Mouse (Mus musculus): ENCODE data around the gene Vpreb2. TPM values are rescaled to one million over a fixed set of nuclear protein-coding genes. Genes with fewer than 3 reads are reported as not detected.

Gene Vpreb2
- total and polyA plus RNA-seq, 2 experiments: not detected

DNA sequence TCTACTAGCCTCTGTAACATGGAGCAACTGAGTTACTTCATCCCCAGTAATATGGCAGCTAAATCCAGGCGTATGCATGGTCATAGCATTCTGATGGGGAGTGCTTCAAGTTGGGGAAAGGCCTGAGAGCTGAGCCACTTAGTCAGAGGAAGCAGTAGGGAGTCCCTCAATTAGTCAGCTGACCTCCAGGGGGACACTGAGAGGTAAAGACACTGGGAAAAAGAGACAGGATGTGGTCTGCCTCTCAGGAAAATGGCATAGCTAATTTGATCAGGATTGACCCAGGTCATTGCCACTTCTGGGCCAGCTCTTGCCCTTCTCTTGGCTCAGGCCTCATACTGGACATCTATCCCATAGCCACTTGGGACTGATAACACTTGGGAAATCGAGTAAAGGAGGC lies 47.1 kb downstream of the Vpreb2 start:
- no peaks in the 10 kb centered on the region for H3K79me2 ChIP-seq (ENCODE audit: control insufficient read depth, insufficient read depth, low read length)
- H3K4me1 ChIP-seq (ENCODE audit: control insufficient read depth, insufficient read depth, low read length): no peaks in the 10 kb centered on the region
- WGBS: 77% methylated on average over 2 of the region's 2 CpGs
- no peak overlapping the region for H3K4me3 ChIP-seq (ENCODE audit: insufficient read depth, low read depth, low read length)
- TF ChIP-seq POLR2A (IDR thresholded peaks at IDR 0.05; ENCODE audit: extremely low read depth, insufficient read depth, low read length) (no peak), CTCF (IDR thresholded peaks at IDR 0.05; ENCODE audit: low read depth, low read length) (no peak)
- no peak for DNase-seq (ENCODE audit: extremely low read depth, low read depth, low spot score)
- no peak overlapping the region for H3K9ac ChIP-seq (ENCODE audit: low read depth, low read length)
- H3K27me3 ChIP-seq (ENCODE audit: control insufficient read depth, insufficient read depth, low read length): no peaks in the 10 kb centered on the region
- no peak overlapping the region for H3K27ac ChIP-seq (replicated peaks; ENCODE audit: insufficient read depth, low read depth, low read length)
- no peaks in the 10 kb centered on the region for H3K36me3 ChIP-seq (ENCODE audit: control insufficient read depth, insufficient read depth, low read length)

Other genes starting within 250 kb of the Vpreb2 start
- 14.8 and 23.4 TPM in 2 replicates for gene Med15, start 247.5 kb upstream of the Vpreb2 start, total RNA-seq (2014; rRNA removed)
- gene Med15, start 247.5 kb upstream of the Vpreb2 start, polyA plus RNA-seq (2012; rRNA removed): 32.6 and 49.7 TPM in 2 replicates
- gene Klhl22, start 220.8 kb upstream of the Vpreb2 start, total RNA-seq (2014; rRNA removed): 9.7 and 10.2 TPM in 2 replicates
- gene Klhl22, start 220.8 kb upstream of the Vpreb2 start, polyA plus RNA-seq (2012; rRNA removed): 25.5 and 28.2 TPM in 2 replicates
- 1.8 and 2.3 TPM in 2 replicates for gene Scarf2, start 183.1 kb upstream of the Vpreb2 start, total RNA-seq (2014; rRNA removed)
- gene Scarf2, start 183.1 kb upstream of the Vpreb2 start, polyA plus RNA-seq (2012; rRNA removed): 6.2 and 7.7 TPM in 2 replicates
- not detected in 2 replicates for gene B830017H08Rik, start 147.3 kb upstream of the Vpreb2 start, total RNA-seq (2014; rRNA removed)
- gene B830017H08Rik, start 147.3 kb upstream of the Vpreb2 start, polyA plus RNA-seq (2012; rRNA removed): not detected in 2 replicates
- 0.27 and 1.0 TPM in 2 replicates for gene Car15, start 142.1 kb upstream of the Vpreb2 start, total RNA-seq (2014; rRNA removed)
- 1.6 and 3.7 TPM in 2 replicates for gene Car15, start 142.1 kb upstream of the Vpreb2 start, polyA plus RNA-seq (2012; rRNA removed)
- 0.07 and 0.09 TPM in 2 replicates for gene Gm20518, start 88.8 kb upstream of the Vpreb2 start, total RNA-seq (2014; rRNA removed)
- gene Gm20518, start 88.8 kb upstream of the Vpreb2 start, polyA plus RNA-seq (2012; rRNA removed): 0.17 and 0.34 TPM in 2 replicates
- gene Tssk1, start 86.2 kb upstream of the Vpreb2 start, total RNA-seq (2014; rRNA removed): 0.09 and 0.20 TPM in 2 replicates
- gene Tssk1, start 86.2 kb upstream of the Vpreb2 start, polyA plus RNA-seq (2012; rRNA removed): 0.04 and 0.06 TPM in 2 replicates
- 31.6 and 44.7 TPM in 2 replicates for gene Dgcr2, start 81.9 kb upstream of the Vpreb2 start, total RNA-seq (2014; rRNA removed)
- gene Dgcr2, start 81.9 kb upstream of the Vpreb2 start, polyA plus RNA-seq (2012; rRNA removed): 82.2 and 97.1 TPM in 2 replicates
- not detected in 2 replicates for gene Tssk2, start 81.8 kb upstream of the Vpreb2 start, total RNA-seq (2014; rRNA removed)
- not detected in 2 replicates for gene Tssk2, start 81.8 kb upstream of the Vpreb2 start, polyA plus RNA-seq (2012; rRNA removed)
- 3.4 and 3.9 TPM in 2 replicates for gene Ess2, start 69.1 kb upstream of the Vpreb2 start, total RNA-seq (2014; rRNA removed)
- gene Ess2, start 69.1 kb upstream of the Vpreb2 start, polyA plus RNA-seq (2012; rRNA removed): 6.0 and 8.7 TPM in 2 replicates
- not detected in 2 replicates for gene Gsc2, start 65.4 kb upstream of the Vpreb2 start, total RNA-seq (2014; rRNA removed)
- not detected in 2 replicates for gene Gsc2, start 65.4 kb upstream of the Vpreb2 start, polyA plus RNA-seq (2012; rRNA removed)
- gene Slc25a1, start 52.2 kb upstream of the Vpreb2 start, total RNA-seq (2014; rRNA removed): 164 and 194 TPM in 2 replicates
- gene Slc25a1, start 52.2 kb upstream of the Vpreb2 start, polyA plus RNA-seq (2012; rRNA removed): 364 and 373 TPM in 2 replicates
- 45.3 and 45.9 TPM in 2 replicates for gene Dgcr6, start 72.4 kb downstream of the Vpreb2 start, total RNA-seq (2014; rRNA removed)
- 103 and 121 TPM in 2 replicates for gene Dgcr6, start 72.4 kb downstream of the Vpreb2 start, polyA plus RNA-seq (2012; rRNA removed)
- 246 and 376 TPM in 2 replicates for gene Prodh, start 109.8 kb downstream of the Vpreb2 start, total RNA-seq (2014; rRNA removed)
- gene Prodh, start 109.8 kb downstream of the Vpreb2 start, polyA plus RNA-seq (2012; rRNA removed): 356 and 394 TPM in 2 replicates
- gene Rtn4r, start 147.2 kb downstream of the Vpreb2 start, total RNA-seq (2014; rRNA removed): not detected in 2 replicates
- 0.07 TPM in 1 of 2 replicates, not detected in the other for gene Rtn4r, start 147.2 kb downstream of the Vpreb2 start, polyA plus RNA-seq (2012; rRNA removed)
- gene Ccdc188, start 237.5 kb downstream of the Vpreb2 start, total RNA-seq (2014; rRNA removed): not detected in 2 replicates
- not detected in 2 replicates for gene Ccdc188, start 237.5 kb downstream of the Vpreb2 start, polyA plus RNA-seq (2012; rRNA removed)

Measured in liver, adult 2 months (tissue).